Comparison of ENCODE assay signal across 20 mouse cellular contexts in genomic region chr10:61837286-61837685, GRCm38 (mm10). TPM values are rescaled to one million over a fixed set of nuclear protein-coding genes. Genes with fewer than 3 reads are reported as not detected.
"Had no signal": no experiment of that assay in that cellular context is flagged by ENCODE, and none has a peak within 500 bp of the region (broad histone marks: within the 10 kb centered on the region; RNA-seq: fewer than 3 reads in every experiment).

No protein-coding gene starts in this region.

- H3K27me3 ChIP-seq: neural tube, embryonic 12.5 days; neural tube, embryonic 15.5 days had no signal

- H3K9ac ChIP-seq: liver, embryonic 14.5 days; lung, embryonic 14.5 days; midbrain, embryonic 12.5 days; neural tube, embryonic 12.5 days; neural tube, embryonic 15.5 days had no signal

- H3K4me1 ChIP-seq: midbrain, embryonic 12.5 days; neural tube, embryonic 12.5 days had no signal

- H3K36me3 ChIP-seq: midbrain, embryonic 10.5 days; midbrain, embryonic 12.5 days; neural tube, embryonic 12.5 days; neural tube, embryonic 15.5 days had no signal

- ATAC-seq: midbrain, embryonic 16.5 days had no signal

- H3K4me3 ChIP-seq: midbrain, embryonic 10.5 days; midbrain, embryonic 12.5 days; myocyte; neural tube, embryonic 12.5 days; neural tube, embryonic 15.5 days had no signal

- DNase-seq: lung, adult 18-20 months; lung, embryonic 14.5 days; lung, postnatal 10 days; lung, postnatal 4 days; midbrain, embryonic 14.5 days; retina, postnatal 1 day; right cerebral cortex, postnatal 14 days; right cerebral cortex, postnatal 4 days; spleen, adult 18-20 months; thymus, adult 2 months; thymus, postnatal 25 days; thymus, postnatal 4 days had no signal

- H3K4me2 ChIP-seq: lung, embryonic 14.5 days; midbrain, embryonic 12.5 days; neural tube, embryonic 12.5 days; neural tube, embryonic 15.5 days had no signal

- H3K27ac ChIP-seq: liver, embryonic 14.5 days; midbrain, embryonic 10.5 days; midbrain, embryonic 12.5 days; neural tube, embryonic 12.5 days; neural tube, embryonic 15.5 days had no signal

- H3K9me3 ChIP-seq: midbrain, embryonic 10.5 days; midbrain, embryonic 12.5 days; neural tube, embryonic 12.5 days; neural tube, embryonic 15.5 days had no signal

RNA-seq across cellular contexts. Expression of gene H2afy2, which starts 53.3 kb away (rescaled TPM):
- total RNA-seq: megakaryocyte-erythroid progenitor cell, adult 5-6 weeks had no signal
